Mouse (Mus musculus): ENCODE measurements at regions not wholly inside any gene's neighbourhood (a gene's known extent, or its start where the extent isn't known, plus 50 kb on each side); places are given as distances from the start of the nearest gene placed in this dataset.

- TF ChIP-seq NANOG (IDR thresholded peaks at IDR 0.05; ENCODE audit: borderline replicate concordance, low read length) (no peak), CTCF (conservative IDR thresholded peaks at IDR 0.05; ENCODE audit: low read length) (no peak)
Observed at GRCm38 (mm10) chr14:100792094-100792493, 408.0 kb downstream of the Prr30 start.
